Mouse (Mus musculus): ENCODE data around the gene Sf1. TPM values are rescaled to one million over a fixed set of nuclear protein-coding genes. Genes with fewer than 3 reads are reported as not detected.

The Sf1 gene
- polyA plus RNA-seq, 1 experiment: 340 TPM

DNA sequence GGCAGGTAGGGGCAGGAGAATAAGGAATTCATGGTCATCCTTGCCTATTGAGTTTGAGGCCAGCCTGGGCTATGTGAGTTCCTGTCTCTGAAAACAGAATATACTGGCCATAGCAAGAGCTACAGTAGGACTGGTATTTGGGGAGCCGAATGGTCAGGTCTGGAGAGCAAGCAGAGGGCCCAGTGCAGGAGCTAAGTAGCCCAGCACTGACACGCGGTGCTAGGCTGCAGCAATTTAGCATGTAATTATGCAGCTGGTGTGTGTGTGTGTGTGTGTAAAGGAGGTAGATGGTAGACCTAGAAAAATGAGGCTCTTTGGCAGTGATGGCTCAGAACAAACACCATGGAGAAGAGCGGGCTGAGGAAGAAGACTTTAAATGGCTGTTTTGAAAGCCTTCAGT lies 15.9 kb upstream of the Sf1 start:
- TF ChIP-seq POLR2A (IDR thresholded peaks at IDR 0.05; ENCODE audit: insufficient read depth, low read depth, low read length): no peak
- TF ChIP-seq CTCF (IDR thresholded peaks at IDR 0.05; ENCODE audit: insufficient read depth, low read depth, low read length): no peak
- WGBS: 85% methylated on average over 4 of the region's 4 CpGs
- Histone ChIP-seq H3K4me1 (ENCODE audit: control insufficient read depth, insufficient read depth, low read length) (peaks cover 11% of the 10 kb centered on the region), H3K27ac (ENCODE audit: insufficient read depth, low read depth, low read length) (no peak overlapping the region), H3K4me3 (ENCODE audit: insufficient read depth, low read depth, low read length) (no peak overlapping the region)

GRCm38 (mm10) chr19:6348717-6349116 lies 14.8 kb upstream of the Sf1 start:
- Histone ChIP-seq H3K27ac (ENCODE audit: insufficient read depth, low read depth, low read length) (no peak overlapping the region), H3K4me3 (ENCODE audit: insufficient read depth, low read depth, low read length) (no peak overlapping the region), H3K4me1 (ENCODE audit: control insufficient read depth, insufficient read depth, low read length) (peaks cover 5% of the 10 kb centered on the region; the same call in 1 of the 2 replicates)
- WGBS: 85% methylated on average over 9 of the region's 9 CpGs
- TF ChIP-seq POLR2A (IDR thresholded peaks at IDR 0.05; ENCODE audit: insufficient read depth, low read depth, low read length) (no peak), CTCF (IDR thresholded peaks at IDR 0.05; ENCODE audit: insufficient read depth, low read depth, low read length) (no peak)

DNA sequence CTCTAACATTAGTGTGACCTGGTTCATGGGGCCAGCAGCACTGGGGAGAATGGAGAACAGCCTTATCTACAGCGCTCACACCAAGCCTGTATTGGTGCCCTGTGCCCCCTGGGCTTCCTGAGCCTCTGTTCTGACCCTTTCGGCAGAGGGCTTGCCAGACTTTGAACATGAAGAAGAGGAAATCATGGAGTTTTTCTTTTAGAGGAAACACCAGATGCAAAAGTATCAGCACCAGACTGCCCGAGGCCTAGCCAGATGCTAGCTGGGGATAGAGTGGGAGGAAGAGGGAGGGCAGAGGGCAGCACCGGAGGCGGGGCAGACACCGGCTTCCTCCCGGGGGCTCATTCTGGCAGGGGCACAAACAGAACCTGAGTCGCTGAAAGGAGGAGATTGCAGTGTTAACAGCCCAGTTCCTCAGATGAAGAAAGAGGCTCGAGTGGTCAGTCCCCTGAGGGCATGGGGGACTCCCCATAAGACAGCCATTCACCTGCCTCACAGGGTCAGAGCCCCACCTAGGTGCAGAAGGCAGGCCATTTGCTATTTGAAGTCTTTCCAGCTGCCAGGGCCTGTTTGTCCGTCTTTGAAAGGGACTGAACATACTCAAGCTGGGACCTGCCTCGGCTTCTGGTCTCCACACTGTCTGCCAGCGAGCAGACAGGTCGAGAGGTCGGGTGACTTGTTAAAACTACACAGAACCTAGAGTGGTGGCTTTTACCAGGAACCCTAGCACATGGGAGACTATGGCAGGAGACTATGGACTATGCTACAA lies 14.1 kb upstream of the Sf1 start:
- WGBS: 55% methylated on average over 14 of the region's 14 CpGs
- TF ChIP-seq POLR2A (IDR thresholded peaks at IDR 0.05; ENCODE audit: insufficient read depth, low read depth, low read length) (no peak), CTCF (IDR thresholded peaks at IDR 0.05; ENCODE audit: insufficient read depth, low read depth, low read length) (no peak)
- peaks cover 5% of the 10 kb centered on the region; the same call in 1 of the 2 replicates for H3K4me1 ChIP-seq (ENCODE audit: control insufficient read depth, insufficient read depth, low read length)
- no peak overlapping the region for H3K4me3 ChIP-seq (ENCODE audit: insufficient read depth, low read depth, low read length)
- H3K27ac ChIP-seq (ENCODE audit: insufficient read depth, low read depth, low read length): no peak overlapping the region

DNA sequence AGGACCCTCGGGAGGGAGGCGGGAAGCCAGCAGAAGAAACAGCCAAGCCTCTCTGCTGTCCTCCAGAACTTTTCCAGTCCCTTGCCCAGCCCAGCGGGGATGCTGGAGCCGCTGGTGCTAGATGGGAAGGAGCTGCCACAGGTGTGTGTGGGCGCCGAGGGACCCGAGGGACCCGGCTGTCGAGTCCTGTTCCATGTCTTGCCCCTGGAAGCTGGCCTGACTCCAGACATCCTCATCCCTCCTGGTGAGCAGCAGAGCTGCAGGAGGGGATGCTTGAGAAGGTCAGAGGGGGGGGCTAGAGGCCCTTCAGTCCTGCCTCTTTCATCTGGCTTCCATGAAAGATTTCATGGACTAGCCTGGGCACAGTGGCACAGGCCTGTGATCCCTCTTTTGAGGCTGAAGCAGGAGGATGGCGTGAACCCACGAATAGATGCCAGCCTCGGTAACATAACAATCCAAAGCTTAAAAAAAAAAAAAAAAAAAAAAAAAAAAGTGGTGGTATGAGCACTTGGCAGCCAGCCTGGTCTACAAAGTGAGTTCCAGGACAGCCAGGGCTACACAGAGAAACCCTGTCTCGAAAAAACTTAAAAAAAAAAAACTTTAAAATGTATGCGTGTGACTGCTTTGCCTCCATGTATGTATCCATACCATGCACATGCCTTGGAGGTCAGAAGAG lies 11.9 kb upstream of the Sf1 start:
- Histone ChIP-seq H3K4me3 (ENCODE audit: insufficient read depth, low read depth, low read length) (no peak overlapping the region), H3K4me1 (ENCODE audit: control insufficient read depth, insufficient read depth, low read length) (peaks cover 5% of the 10 kb centered on the region; the same call in 1 of the 2 replicates), H3K27ac (ENCODE audit: insufficient read depth, low read depth, low read length) (no peak overlapping the region)
- 58% methylated on average over 14 of the region's 14 CpGs for WGBS
- TF ChIP-seq POLR2A (IDR thresholded peaks at IDR 0.05; ENCODE audit: insufficient read depth, low read depth, low read length): no peak
- no peak for TF ChIP-seq CTCF (IDR thresholded peaks at IDR 0.05; ENCODE audit: insufficient read depth, low read depth, low read length)

DNA sequence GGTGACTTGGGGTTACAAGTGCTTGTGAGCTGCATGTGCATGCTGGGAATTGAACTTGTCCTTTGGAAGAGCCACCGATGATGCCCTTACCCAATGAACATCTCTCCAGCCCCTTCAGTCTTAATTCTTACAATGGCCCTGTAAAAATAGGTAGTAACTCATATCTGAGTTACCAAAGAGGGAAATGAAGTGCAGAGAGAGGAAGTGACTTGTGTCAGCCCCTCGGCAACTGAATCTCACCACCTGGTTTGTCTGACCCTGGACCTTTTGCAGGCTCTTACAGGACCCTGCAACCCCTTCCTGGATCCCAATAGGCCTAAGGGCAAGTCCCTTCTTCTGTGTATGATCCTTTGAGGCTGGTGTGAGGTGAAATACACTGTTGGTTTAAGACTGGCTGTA lies 11.4 kb upstream of the Sf1 start:
- peaks cover 5% of the 10 kb centered on the region; the same call in 1 of the 2 replicates for H3K4me1 ChIP-seq (ENCODE audit: control insufficient read depth, insufficient read depth, low read length)
- H3K4me3 ChIP-seq (ENCODE audit: insufficient read depth, low read depth, low read length): no peak overlapping the region
- H3K27ac ChIP-seq (ENCODE audit: insufficient read depth, low read depth, low read length): no peak overlapping the region
- 89% methylated on average over 2 of the region's 2 CpGs for WGBS
- TF ChIP-seq POLR2A (IDR thresholded peaks at IDR 0.05; ENCODE audit: insufficient read depth, low read depth, low read length): no peak

GRCm38 (mm10) chr19:6354030-6354429 lies 9.5 kb upstream of the Sf1 start:
- WGBS: 78% methylated on average over 7 of the region's 7 CpGs

GRCm38 (mm10) chr19:6361291-6361690 lies 2.2 kb upstream of the Sf1 start:
- TF ChIP-seq POLR2A (IDR thresholded peaks at IDR 0.05; ENCODE audit: insufficient read depth, low read depth, low read length): no peak
- TF ChIP-seq CTCF (IDR thresholded peaks at IDR 0.05; ENCODE audit: insufficient read depth, low read depth, low read length): no peak
- H3K4me1 ChIP-seq (ENCODE audit: control insufficient read depth, insufficient read depth, low read length): no peaks in the 10 kb centered on the region
- H3K4me3 ChIP-seq (ENCODE audit: insufficient read depth, low read depth, low read length): no peak overlapping the region
- 95% methylated on average over 3 of the region's 3 CpGs for WGBS
- H3K27ac ChIP-seq (ENCODE audit: insufficient read depth, low read depth, low read length): no peak overlapping the region

More at GRCm38 (mm10) chr19:6354030-6354429, 9.5 kb upstream of the Sf1 start:
- H3K4me3 ChIP-seq (ENCODE audit: insufficient read depth, low read depth, low read length): no peak overlapping the region
- H3K27ac ChIP-seq (ENCODE audit: insufficient read depth, low read depth, low read length): no peak overlapping the region
- TF ChIP-seq POLR2A (IDR thresholded peaks at IDR 0.05; ENCODE audit: insufficient read depth, low read depth, low read length): no peak
- TF ChIP-seq CTCF (IDR thresholded peaks at IDR 0.05; ENCODE audit: insufficient read depth, low read depth, low read length): no peak
- H3K4me1 ChIP-seq (ENCODE audit: control insufficient read depth, insufficient read depth, low read length): peaks cover 5% of the 10 kb centered on the region; the same call in 1 of the 2 replicates

- H3K4me3 ChIP-seq (ENCODE audit: insufficient read depth, low read depth, low read length): peak overlapping the region; percentile 47
- peak overlapping the region; percentile 73 for H3K27ac ChIP-seq (ENCODE audit: insufficient read depth, low read depth, low read length)
- no peaks in the 10 kb centered on the region for H3K4me1 ChIP-seq (ENCODE audit: control insufficient read depth, insufficient read depth, low read length)
- WGBS: 0% methylated on average over 11 of the region's 11 CpGs
- TF ChIP-seq CTCF (IDR thresholded peaks at IDR 0.05; ENCODE audit: insufficient read depth, low read depth, low read length) (no peak), POLR2A (IDR thresholded peaks at IDR 0.05; ENCODE audit: insufficient read depth, low read depth, low read length) (peak; percentile 35; the same call in 1 of the 2 replicates)
These were observed 439 bp upstream of the Sf1 start for GRCm38 (mm10) chr19:6363091-6363410.

- WGBS: under 1% methylated on average over 55 of the region's 55 CpGs
- no peak; the same call in 1 of the 2 replicates for TF ChIP-seq POLR2A (IDR thresholded peaks at IDR 0.05; ENCODE audit: insufficient read depth, low read depth, low read length)
- no peak for TF ChIP-seq CTCF (IDR thresholded peaks at IDR 0.05; ENCODE audit: insufficient read depth, low read depth, low read length)
- H3K27ac ChIP-seq (ENCODE audit: insufficient read depth, low read depth, low read length): peak overlapping the region; percentile 96
- peak overlapping the region; percentile 96 for H3K4me3 ChIP-seq (ENCODE audit: insufficient read depth, low read depth, low read length)
- H3K4me1 ChIP-seq (ENCODE audit: control insufficient read depth, insufficient read depth, low read length): no peaks in the 10 kb centered on the region
These were observed 831 bp downstream of the Sf1 start for GRCm38 (mm10) chr19:6364317-6364725.
